Mouse (Mus musculus) heart, postnatal 0 days (tissue): Measurements from ENCODE around the gene Atrnl1. TPM values are rescaled to one million over a fixed set of nuclear protein-coding genes. Genes with fewer than 3 reads are reported as not detected.

Experiments
- ATAC-seq: fragments of 200-750 bp; cut with Nextera tagmentation; 2 replicates; pipeline ENCODE4 v1.8.0; 2017; ENCODE audit warnings: low read depth, moderate number of reproducible peaks, moderate library complexity; ENCODE audit not compliant: insufficient read depth
- DNase-seq: peaks from one replicate; pipeline ENCODE4 v3.0.0-alpha.2; 2016; ENCODE audit warnings: low spot score
- H3K27ac ChIP-seq: fragments of 300-500 bp; sonication (generic); 2 replicates; pipeline ENCODE4 v1.5.1; 2014; ENCODE audit warnings: low read depth, mild to moderate bottlenecking
- H3K27me3 ChIP-seq: fragments of 300-500 bp; sonication (generic); 2 replicates; pipeline ENCODE4 v1.6.1; 2014; ENCODE audit warnings: low read length, mixed read lengths; ENCODE audit not compliant: control insufficient read depth, insufficient read depth
- H3K36me3 ChIP-seq: fragments of 300-500 bp; sonication (generic); replicated peaks from 2 replicates; pipeline ENCODE4 v1.6.1; 2014; ENCODE audit warnings: low read length, mixed read lengths; ENCODE audit not compliant: control insufficient read depth, insufficient read depth
- H3K4me1 ChIP-seq: fragments of 300-500 bp; sonication (generic); 2 replicates; pipeline ENCODE4 v1.6.1; 2014; ENCODE audit warnings: antibody characterized with exemption; ENCODE audit not compliant: control insufficient read depth, insufficient read depth
- H3K4me2 ChIP-seq: fragments of 300-500 bp; sonication (generic); 2 replicates; pipeline ENCODE4 v1.6.1; 2014; ENCODE audit warnings: low read depth, mild to moderate bottlenecking, low read length, moderate library complexity
- H3K4me3 ChIP-seq: fragments of 300-500 bp; sonication (generic); 2 replicates; pipeline ENCODE4 v1.5.1; 2014; ENCODE audit warnings: low read depth, low read length
- H3K9ac ChIP-seq: fragments of 300-500 bp; sonication (generic); replicated peaks from 2 replicates; pipeline ENCODE4 v1.6.1; 2014; ENCODE audit warnings: low read depth, low read length, mixed read lengths
- H3K9me3 ChIP-seq: fragments of 300-500 bp; sonication (generic); replicated peaks from 2 replicates; pipeline ENCODE4 v1.6.1; 2016; ENCODE audit warnings: low read length; ENCODE audit not compliant: control insufficient read depth
- CTCF ChIP-seq: IDR thresholded peaks from 2 replicates; pipeline ENCODE4 v1.5.1; 2016; ENCODE audit warnings: antibody characterized with exemption, control low read depth, low read depth
- EP300 ChIP-seq: IDR thresholded peaks from 2 replicates; pipeline ENCODE4 v1.6.1; 2016; ENCODE audit warnings: antibody characterized with exemption, low read depth
- WGBS: fragments of 180-500 bp; shearing (Covaris S2); extraction: QIAGEN DNeasy Blood & Tissue Kit; methylation state at CpG from one replicate; pipeline ENCODE4 v1.1.7; 2014; 5-methylcytosine and 5-hydroxymethylcytosine counted together
- polyA plus RNA-seq: library from polyadenylated mRNA; unstranded; fragments of >200 nt; fragmentation: Nextera tagmentation; extraction: Ambion mirVana; gene quantifications from 2 replicates; pipeline ENCODE4 v1.2.1, GENCODE M21; 2015
- total RNA-seq: library from RNA; depleted of rRNA; stranded (reverse); fragments of >200 nt; gene quantifications from 2 replicates; pipeline ENCODE4 v1.2.3, GENCODE M21; 2014; ENCODE audit warnings: low replicate concordance

The Atrnl1 gene
- total and polyA plus RNA-seq, 2 experiments from 2014 or later, result 1.7 to 16.9 TPM

GRCm38 (mm10) chr19:57970342-57970895 is 359.6 kb downstream of the Atrnl1 start:
- H3K4me3 ChIP-seq, result no peak overlapping the region
- no peaks in the 10 kb centered on the region for H3K27me3 ChIP-seq
- no peak overlapping the region for H3K4me2 ChIP-seq
- TF ChIP-seq CTCF (no peak), EP300 (no peak)
- no peaks in the 10 kb centered on the region for H3K9me3 ChIP-seq
- H3K9ac ChIP-seq, result no peak overlapping the region
- ATAC-seq, result no peak
- no peak for DNase-seq
- WGBS, result 71% methylated on average over 13 of the region's 13 CpGs
- H3K36me3 ChIP-seq, result no peaks in the 10 kb centered on the region; the same call in 1 of the 2 replicates
- no peak overlapping the region for H3K27ac ChIP-seq
- no peaks in the 10 kb centered on the region for H3K4me1 ChIP-seq

GRCm38 (mm10) chr19:57975201-57975600 is 364.4 kb downstream of the Atrnl1 start:
- Histone ChIP-seq H3K36me3 (no peaks in the 10 kb centered on the region; the same call in 1 of the 2 replicates), H3K9me3 (no peaks in the 10 kb centered on the region), H3K4me1 (no peaks in the 10 kb centered on the region), H3K27me3 (no peaks in the 10 kb centered on the region), H3K27ac (no peak overlapping the region), H3K9ac (no peak overlapping the region), H3K4me3 (no peak overlapping the region), H3K4me2 (no peak overlapping the region)
- DNase-seq (no peak), ATAC-seq (no peak)
- TF ChIP-seq EP300 (no peak), CTCF (no peak)
- 92% methylated on average over 6 of the region's 6 CpGs for WGBS

- ATAC-seq (no peak), DNase-seq (no peak)
- Histone ChIP-seq H3K4me1 (no peaks in the 10 kb centered on the region), H3K27ac (no peak overlapping the region), H3K9me3 (no peaks in the 10 kb centered on the region), H3K4me3 (no peak overlapping the region), H3K9ac (no peak overlapping the region), H3K27me3 (no peaks in the 10 kb centered on the region), H3K4me2 (no peak overlapping the region), H3K36me3 (no peaks in the 10 kb centered on the region)
- 88% methylated on average over 21 of the region's 21 CpGs for WGBS
- TF ChIP-seq EP300, result no peak
- TF ChIP-seq CTCF, result no peak
These were observed 375.4 kb downstream of the Atrnl1 start for GRCm38 (mm10) chr19:57985918-57986900.

- 91% methylated on average over 17 of the region's 17 CpGs for WGBS
- TF ChIP-seq EP300 (no peak), CTCF (no peak)
- no peak overlapping the region for H3K4me3 ChIP-seq
- no peaks in the 10 kb centered on the region for H3K9me3 ChIP-seq
- H3K4me2 ChIP-seq, result no peak overlapping the region
- no peak overlapping the region for H3K27ac ChIP-seq
- no peaks in the 10 kb centered on the region for H3K36me3 ChIP-seq
- H3K9ac ChIP-seq, result no peak overlapping the region
- DNase-seq, result no peak
- ATAC-seq, result no peak
- no peaks in the 10 kb centered on the region for H3K4me1 ChIP-seq
- H3K27me3 ChIP-seq, result no peaks in the 10 kb centered on the region
These were observed 377.0 kb downstream of the Atrnl1 start for GRCm38 (mm10) chr19:57987696-57988393.

DNA sequence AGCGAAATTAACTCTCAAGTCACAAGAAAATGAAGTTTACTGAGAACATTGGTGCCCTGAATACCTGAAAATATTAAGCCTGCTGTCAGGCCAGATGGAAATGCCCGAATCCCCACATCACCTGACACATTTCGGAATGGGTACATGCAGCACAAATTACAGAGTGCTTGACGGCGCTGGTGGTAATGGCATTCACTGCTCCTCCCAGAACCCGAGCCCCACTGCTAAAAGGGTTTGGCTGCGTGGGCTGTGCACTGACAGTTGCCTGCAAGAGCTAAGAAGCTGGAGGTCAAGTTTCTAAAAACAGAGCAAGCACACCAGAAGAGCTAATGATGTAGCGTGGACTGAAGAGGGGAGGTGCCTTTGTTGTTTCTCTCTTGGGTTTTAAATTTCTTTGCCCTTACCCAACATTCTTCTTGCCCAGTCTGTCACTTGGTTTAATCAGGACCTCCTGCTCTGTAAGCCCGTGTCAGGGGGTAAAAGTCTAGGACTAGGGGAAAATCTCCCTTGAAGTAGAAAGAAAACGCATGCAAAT is 377.8 kb downstream of the Atrnl1 start:
- no peak for ATAC-seq

More for the DNA sequence above, 377.8 kb downstream of the Atrnl1 start:
- no peaks in the 10 kb centered on the region for H3K36me3 ChIP-seq
- WGBS, result 58% methylated on average over 10 of the region's 10 CpGs
- H3K4me3 ChIP-seq, result no peak overlapping the region
- no peak for DNase-seq
- H3K4me1 ChIP-seq, result no peaks in the 10 kb centered on the region
- TF ChIP-seq CTCF (no peak), EP300 (no peak)
- H3K27ac ChIP-seq, result no peak overlapping the region
- H3K9me3 ChIP-seq, result no peaks in the 10 kb centered on the region
- H3K4me2 ChIP-seq, result no peak overlapping the region
- H3K27me3 ChIP-seq, result no peaks in the 10 kb centered on the region
- no peak overlapping the region for H3K9ac ChIP-seq
